Mouse (Mus musculus) liver, embryonic 16.5 days (tissue): ENCODE data around the gene Tmem52b. TPM values are rescaled to one million over a fixed set of nuclear protein-coding genes. Genes with fewer than 3 reads are reported as not detected.

ENCODE experiments used
- ATAC-seq: fragments of 200-750 bp; cut with Nextera tagmentation; 2 replicates; pipeline ENCODE4 v1.8.0; 2017; ENCODE audit warnings: low read depth, mild to moderate bottlenecking, moderate number of reproducible peaks, moderate library complexity
- H3K27ac ChIP-seq: fragments of 300-500 bp; sonication (generic); 2 replicates; pipeline ENCODE4 v1.5.1; 2014; ENCODE audit warnings: mild to moderate bottlenecking, low read length
- H3K27me3 ChIP-seq: fragments of 300-500 bp; sonication (generic); 2 replicates; pipeline ENCODE4 v1.6.1; 2014; ENCODE audit warnings: low read depth, low read length, mixed read lengths; ENCODE audit not compliant: control insufficient read depth, insufficient read depth
- H3K36me3 ChIP-seq: fragments of 300-500 bp; sonication (generic); 2 replicates; pipeline ENCODE4 v1.6.1; 2014; ENCODE audit warnings: mild to moderate bottlenecking; ENCODE audit not compliant: control insufficient read depth, insufficient read depth
- H3K4me1 ChIP-seq: fragments of 300-500 bp; sonication (generic); 2 replicates; pipeline ENCODE4 v1.6.1; 2014; ENCODE audit warnings: low read depth, low read length, mixed read lengths; ENCODE audit not compliant: control insufficient read depth
- H3K4me2 ChIP-seq: fragments of 300-500 bp; sonication (generic); 2 replicates; pipeline ENCODE4 v1.6.1; 2014; ENCODE audit warnings: low read depth, low read length, mixed read lengths
- H3K4me3 ChIP-seq: fragments of 300-500 bp; sonication (generic); 2 replicates; pipeline ENCODE4 v1.5.1; 2014; ENCODE audit warnings: low read depth, mild to moderate bottlenecking, low read length
- H3K9ac ChIP-seq: fragments of 300-500 bp; sonication (generic); 2 replicates; pipeline ENCODE4 v1.6.1; 2014; ENCODE audit warnings: low read depth, low read length
- H3K9me3 ChIP-seq: fragments of 300-500 bp; sonication (generic); replicated peaks from 2 replicates; pipeline ENCODE4 v1.6.1; 2016; ENCODE audit warnings: low read length; ENCODE audit not compliant: control insufficient read depth
- WGBS: fragments of 180-500 bp; shearing (Covaris S2); extraction: QIAGEN DNeasy Blood & Tissue Kit; methylation state at CpG from one replicate; pipeline ENCODE4 v1.1.7; 2014; ENCODE audit not compliant: insufficient replicate concordance; 5-methylcytosine and 5-hydroxymethylcytosine counted together
- polyA plus RNA-seq: library from polyadenylated mRNA; unstranded; fragments of >200 nt; fragmentation: Nextera tagmentation; extraction: Ambion mirVana; gene quantifications from 2 replicates; pipeline ENCODE4 v1.2.1, GENCODE M21; 2015

The Tmem52b gene
- polyA plus RNA-seq, 1 experiment from 2014 or later, result not detected

DNA sequence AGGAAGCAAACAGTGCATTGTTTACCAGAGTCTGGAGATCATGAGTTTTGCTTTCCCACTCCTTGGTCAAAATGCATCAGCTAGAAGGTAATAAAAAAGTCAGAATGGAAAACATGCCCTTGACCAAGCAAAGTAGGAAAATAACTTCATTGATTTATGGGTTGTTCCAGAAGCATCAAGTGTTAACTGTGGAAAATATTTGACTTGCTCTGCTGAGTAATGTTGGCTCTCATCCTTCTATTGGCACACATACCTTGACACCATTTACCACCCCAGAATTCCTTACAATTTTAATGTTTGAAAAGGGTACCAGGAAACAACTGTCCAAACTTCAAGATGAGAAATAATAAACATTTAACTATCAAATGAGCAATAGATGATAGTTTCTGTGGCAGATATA lies 13.7 kb downstream of the Tmem52b start:
- no peak overlapping the region for H3K4me2 ChIP-seq
- no peak overlapping the region for H3K9ac ChIP-seq
- H3K4me1 ChIP-seq, result no peaks in the 10 kb centered on the region
- no peaks in the 10 kb centered on the region for H3K27me3 ChIP-seq
- H3K36me3 ChIP-seq, result no peaks in the 10 kb centered on the region
- ATAC-seq, result no peak
- no peaks in the 10 kb centered on the region for H3K9me3 ChIP-seq
- no peak overlapping the region for H3K27ac ChIP-seq
- no peak overlapping the region for H3K4me3 ChIP-seq

DNA sequence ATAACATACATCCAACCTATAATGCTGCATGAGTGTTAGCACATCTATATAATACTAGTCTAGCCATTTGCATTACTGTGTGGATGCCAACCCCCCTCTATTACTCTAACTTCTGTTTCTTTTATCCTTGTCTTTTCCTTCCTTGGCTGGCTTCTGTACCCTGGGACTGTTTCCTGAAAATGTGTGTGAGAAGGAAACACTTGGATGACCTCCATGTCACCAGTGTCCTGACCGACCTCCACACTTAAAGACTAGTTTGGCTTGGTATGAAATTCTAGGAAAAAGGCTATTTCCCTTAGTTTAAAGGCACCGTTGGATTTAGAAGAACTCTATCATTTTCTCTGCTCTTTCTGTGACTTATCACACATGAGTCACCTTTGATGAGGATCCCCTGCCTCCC lies 15.1 kb downstream of the Tmem52b start:
- ATAC-seq, result no peak
- H3K9me3 ChIP-seq, result no peaks in the 10 kb centered on the region
- no peak overlapping the region for H3K9ac ChIP-seq
- H3K4me3 ChIP-seq, result no peak overlapping the region
- no peaks in the 10 kb centered on the region for H3K27me3 ChIP-seq
- H3K27ac ChIP-seq, result no peak overlapping the region
- H3K4me2 ChIP-seq, result no peak overlapping the region
- no peaks in the 10 kb centered on the region for H3K4me1 ChIP-seq
- H3K36me3 ChIP-seq, result no peaks in the 10 kb centered on the region
- 51% methylated on average over 2 of the region's 2 CpGs for WGBS

DNA sequence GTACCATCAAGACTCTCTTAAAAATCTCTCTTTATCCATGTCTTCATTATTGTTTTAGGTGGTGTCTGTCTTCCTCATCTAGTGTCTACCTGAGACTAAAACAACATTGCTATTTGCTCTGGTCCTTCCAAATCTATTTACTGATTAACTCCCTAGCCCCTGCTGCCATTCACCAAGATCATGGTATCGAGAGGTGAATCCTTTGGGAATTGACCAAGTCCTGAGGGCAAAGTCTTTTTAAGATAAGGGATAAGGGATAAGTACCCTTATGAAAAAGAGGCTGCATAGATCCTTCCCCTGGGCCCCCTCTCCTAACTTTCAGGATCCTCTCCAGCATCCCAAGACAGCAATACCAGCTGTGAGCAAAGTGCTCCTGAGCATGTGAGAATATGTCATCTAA lies 17.2 kb downstream of the Tmem52b start:
- H3K27me3 ChIP-seq, result no peaks in the 10 kb centered on the region
- WGBS, result 32% methylated on average over 1 of the region's 1 CpGs

DNA sequence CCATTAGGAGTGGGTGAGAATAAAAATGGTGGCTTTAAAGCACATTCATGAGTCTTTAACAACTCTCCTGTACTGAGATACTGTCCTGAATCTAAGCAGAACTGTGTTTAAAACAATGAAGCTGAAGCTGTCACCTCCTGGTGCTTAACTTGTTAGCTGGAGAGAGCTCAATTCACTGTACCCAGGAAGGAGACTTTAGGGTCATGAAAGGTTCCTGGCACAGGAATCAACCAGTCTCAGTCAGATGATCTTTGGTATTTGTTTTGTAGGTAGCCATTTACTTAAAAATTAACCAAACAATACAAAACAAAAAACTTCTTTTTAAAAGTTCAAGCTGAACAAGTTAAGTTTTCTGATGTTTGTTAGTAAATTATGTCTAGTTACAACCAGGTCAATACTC lies 17.9 kb downstream of the Tmem52b start:
- no peak overlapping the region for H3K27ac ChIP-seq
- no peak for ATAC-seq
- no peak overlapping the region for H3K4me2 ChIP-seq
- H3K4me1 ChIP-seq, result peaks cover 15% of the 10 kb centered on the region
- no peaks in the 10 kb centered on the region for H3K9me3 ChIP-seq
- H3K9ac ChIP-seq, result no peak overlapping the region
- H3K4me3 ChIP-seq, result no peak overlapping the region
- H3K36me3 ChIP-seq, result no peaks in the 10 kb centered on the region
- no peaks in the 10 kb centered on the region for H3K27me3 ChIP-seq

More for the DNA sequence above, 17.2 kb downstream of the Tmem52b start:
- H3K4me2 ChIP-seq, result no peak overlapping the region
- no peaks in the 10 kb centered on the region for H3K36me3 ChIP-seq
- peaks cover 10% of the 10 kb centered on the region for H3K4me1 ChIP-seq
- H3K4me3 ChIP-seq, result no peak overlapping the region
- no peak for ATAC-seq
- H3K9me3 ChIP-seq, result no peaks in the 10 kb centered on the region
- H3K9ac ChIP-seq, result no peak overlapping the region
- H3K27ac ChIP-seq, result no peak overlapping the region

DNA sequence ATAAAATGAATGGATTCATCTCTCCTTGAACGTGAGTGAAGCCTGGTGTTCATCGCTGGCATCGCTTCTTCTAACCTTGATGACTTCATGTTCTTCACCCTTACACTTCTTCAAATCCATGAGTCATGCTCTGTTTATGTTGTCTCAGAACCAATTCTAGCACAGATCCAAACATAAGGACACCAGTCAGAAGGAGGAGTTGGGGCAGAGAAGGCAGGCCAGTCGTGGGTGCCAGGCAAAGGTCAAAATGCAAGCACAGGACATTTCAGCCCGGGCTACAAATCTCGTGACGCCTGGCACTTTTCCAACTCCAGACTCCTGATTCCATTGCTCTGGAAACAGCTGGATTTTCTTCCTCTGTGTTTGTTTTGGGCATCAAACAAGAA lies 20.2 kb downstream of the Tmem52b start:
- ATAC-seq, result peak; percentile 38
- H3K27me3 ChIP-seq, result no peaks in the 10 kb centered on the region
- peaks cover 20% of the 10 kb centered on the region for H3K4me1 ChIP-seq
- H3K4me3 ChIP-seq, result peak overlapping the region; percentile 82
- no peaks in the 10 kb centered on the region for H3K36me3 ChIP-seq
- peak overlapping the region; percentile 80 for H3K9ac ChIP-seq
- no peaks in the 10 kb centered on the region for H3K9me3 ChIP-seq
- peak overlapping the region; percentile 72 for H3K4me2 ChIP-seq
- peak overlapping the region; percentile 82 for H3K27ac ChIP-seq
- WGBS, result 38% methylated on average over 7 of the region's 7 CpGs

DNA sequence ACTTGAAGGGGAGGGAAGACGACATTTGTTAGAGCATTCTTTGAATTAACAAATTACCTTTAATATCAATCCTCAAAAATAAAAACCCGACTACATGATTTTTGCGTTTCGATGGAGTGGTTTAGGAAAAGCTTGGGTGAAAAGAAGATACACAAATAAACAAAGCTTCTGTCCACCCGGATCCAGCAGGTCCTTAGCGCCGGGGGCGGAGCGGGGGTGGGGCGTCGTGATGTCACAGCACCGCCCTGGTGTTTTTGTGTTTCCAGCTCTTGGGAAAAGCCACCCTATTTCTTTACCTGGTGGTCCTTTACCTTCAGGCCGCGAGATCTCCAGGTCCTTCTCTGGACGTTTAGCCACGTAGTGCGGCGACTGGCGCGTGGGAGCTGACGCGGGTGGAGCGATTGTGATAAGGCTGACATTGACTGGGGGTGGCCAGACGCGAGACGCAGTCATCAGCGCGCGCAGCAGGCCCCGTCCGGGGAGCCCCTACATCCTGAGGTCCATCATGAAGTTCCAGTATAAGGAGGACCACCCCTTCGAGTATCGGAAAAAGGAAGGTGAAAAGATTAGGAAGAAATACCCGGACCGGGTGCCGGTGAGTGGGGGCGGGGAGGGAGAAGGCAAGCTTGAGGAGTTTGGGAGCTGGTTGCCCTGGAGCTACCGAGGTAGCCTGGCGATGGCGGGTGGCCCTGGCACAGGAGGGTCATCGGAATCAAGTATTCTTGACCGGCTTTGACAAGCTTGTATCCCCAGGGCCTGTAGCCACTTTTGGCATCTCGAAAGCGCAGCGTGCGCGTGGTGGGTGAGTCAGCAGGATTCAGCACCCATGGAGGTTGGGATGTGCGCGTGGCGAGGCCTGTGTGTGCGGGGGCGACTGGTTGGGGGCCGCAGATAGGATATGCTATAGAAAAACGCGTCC lies 20.8 kb downstream of the Tmem52b start, which contains the start of gene Gabarapl1:
Gabarapl1 (plus strand) TSS at position 219 of the 919 bp plus-strand sequence.
- under 1% methylated on average over 55 of the region's 55 CpGs for WGBS
- ATAC-seq, result peak; percentile 85
- Histone ChIP-seq H3K36me3 (no peaks in the 10 kb centered on the region), H3K4me2 (peak within 1 kb of the TSS; percentile 72), H3K9me3 (no peaks in the 10 kb centered on the region), H3K4me1 (peaks cover 20% of the 10 kb centered on the region), H3K27ac (peak within 1 kb of the TSS; percentile 82), H3K9ac (peak within 1 kb of the TSS; percentile 80), H3K27me3 (no peaks in the 10 kb centered on the region), H3K4me3 (peak within 1 kb of the TSS; percentile 82)

DNA sequence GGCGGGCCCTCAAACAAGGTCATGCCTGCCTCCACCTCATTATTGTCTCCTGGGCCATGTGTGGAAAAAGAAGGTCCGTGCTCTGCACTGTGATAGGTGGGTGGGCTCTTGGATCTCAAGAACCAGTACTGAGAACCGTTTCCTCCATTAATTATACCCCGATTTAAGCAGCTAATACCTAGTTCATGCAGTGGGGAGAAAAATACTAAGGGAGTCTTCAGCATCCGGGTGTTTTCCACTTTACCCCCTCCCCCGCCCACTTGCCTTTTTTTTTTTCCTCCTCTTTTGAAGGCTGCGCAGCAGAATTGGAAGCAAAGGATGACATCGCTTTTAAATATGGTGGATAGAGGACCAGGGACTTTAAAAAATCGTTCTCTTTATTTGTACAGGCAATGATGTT lies 21.7 kb downstream of the Tmem52b start:
- no peak overlapping the region; the same call in 1 of the 2 replicates for H3K27ac ChIP-seq

DNA sequence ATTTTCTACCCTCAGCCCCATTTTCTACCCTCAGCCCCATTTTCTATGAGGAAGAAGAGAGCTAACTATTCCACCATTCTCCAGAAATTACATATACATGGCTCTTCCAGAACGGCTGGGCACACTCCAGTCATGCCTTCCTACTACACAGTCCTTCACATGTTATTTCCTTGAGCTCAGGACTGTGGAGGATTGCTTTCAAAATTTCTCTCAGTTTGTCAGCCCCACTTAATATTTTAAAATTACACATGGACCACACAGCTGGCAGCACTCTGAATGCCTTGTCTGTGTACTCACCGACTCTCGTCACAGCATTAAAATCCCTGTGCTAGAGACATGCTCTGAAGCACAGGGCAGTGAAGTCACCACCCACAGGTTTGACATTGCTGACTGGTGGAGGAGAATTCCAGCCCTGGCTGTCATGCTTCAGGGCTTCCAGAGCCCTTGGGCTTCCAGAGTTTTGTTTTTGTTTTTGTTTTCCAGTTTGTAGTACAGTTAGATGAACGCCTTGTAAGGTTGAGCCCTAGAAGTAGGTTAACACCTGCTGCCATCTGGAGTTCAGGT lies 22.4 kb downstream of the Tmem52b start:
- no peaks in the 10 kb centered on the region for H3K27me3 ChIP-seq
- peak overlapping the region; percentile 82 for H3K4me3 ChIP-seq
- peak overlapping the region; percentile 80 for H3K9ac ChIP-seq
- 63% methylated on average over 4 of the region's 4 CpGs for WGBS
- H3K4me2 ChIP-seq, result peak overlapping the region; percentile 72
- no peak overlapping the region for H3K27ac ChIP-seq
- no peaks in the 10 kb centered on the region for H3K9me3 ChIP-seq
- ATAC-seq, result no peak
- peaks cover 13% of the 10 kb centered on the region for H3K36me3 ChIP-seq
- peaks cover 20% of the 10 kb centered on the region for H3K4me1 ChIP-seq

More for the DNA sequence above, 21.7 kb downstream of the Tmem52b start:
- H3K4me3 ChIP-seq, result peak overlapping the region; percentile 82
- peak overlapping the region; percentile 72 for H3K4me2 ChIP-seq
- 4% methylated on average over 9 of the region's 9 CpGs for whole genome bisulfite sequencing
- H3K9me3 ChIP-seq, result no peaks in the 10 kb centered on the region
- no peak for ATAC-seq
- H3K9ac ChIP-seq, result peak overlapping the region; percentile 80
- H3K27me3 ChIP-seq, result no peaks in the 10 kb centered on the region
- H3K4me1 ChIP-seq, result peaks cover 20% of the 10 kb centered on the region
- H3K36me3 ChIP-seq, result peaks cover 6% of the 10 kb centered on the region

DNA sequence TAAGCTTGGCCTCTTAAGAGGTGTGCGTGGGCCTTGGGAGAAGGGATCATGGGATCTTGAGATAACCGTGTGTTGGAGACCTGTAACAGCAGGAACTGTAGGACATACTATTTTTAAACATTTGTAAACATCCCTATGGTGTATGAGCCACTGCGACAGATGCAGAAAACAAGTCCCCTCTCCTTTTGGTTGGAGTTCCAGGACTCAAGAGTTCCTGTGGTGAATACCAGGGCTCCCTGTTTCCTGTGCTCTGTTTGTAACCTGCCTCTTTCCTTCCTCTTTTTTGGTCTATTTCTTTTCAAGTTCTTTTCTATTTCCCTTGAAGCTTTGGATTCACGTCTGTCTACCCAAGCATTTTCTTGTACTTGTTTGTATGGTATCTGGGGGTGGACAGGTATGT lies 23.4 kb downstream of the Tmem52b start:
- WGBS, result 26% methylated on average over 4 of the region's 4 CpGs
- no peak overlapping the region for H3K4me3 ChIP-seq
- ATAC-seq, result no peak

More for the DNA sequence above, 23.4 kb downstream of the Tmem52b start:
- H3K27ac ChIP-seq, result no peak overlapping the region
- H3K4me2 ChIP-seq, result 0 out of 2 replicates have a peak overlapping the region, but pooled peaks have one; percentile 72
- H3K9ac ChIP-seq, result no peak overlapping the region
- peaks cover 13% of the 10 kb centered on the region for H3K36me3 ChIP-seq
- no peaks in the 10 kb centered on the region for H3K27me3 ChIP-seq
- H3K4me1 ChIP-seq, result peaks cover 20% of the 10 kb centered on the region
- no peaks in the 10 kb centered on the region for H3K9me3 ChIP-seq
